Mouse (Mus musculus) kidney, adult 2 months (tissue): Measurements from ENCODE around the gene Spn. TPM values are rescaled to one million over a fixed set of nuclear protein-coding genes. Genes with fewer than 3 reads are reported as not detected.

Source experiments
- DNase-seq: peaks from one replicate; pipeline ENCODE4 v3.0.0; 2021
- H3K27ac ChIP-seq: fragments of 200-500 bp; 2 replicates; pipeline ENCODE4 v1.5.1; 2012; ENCODE audit warnings: low read depth, low read length, control low read depth, inconsistent platforms; ENCODE audit not compliant: insufficient read depth
- H3K27me3 ChIP-seq: fragments of 200-500 bp; replicated peaks from 2 replicates; pipeline ENCODE4 v1.6.1; 2012; ENCODE audit warnings: mild to moderate bottlenecking, moderate library complexity, low read length, inconsistent platforms; ENCODE audit not compliant: control insufficient read depth, insufficient read depth
- H3K36me3 ChIP-seq: fragments of 200-500 bp; 2 replicates; pipeline ENCODE4 v1.6.1; 2012; ENCODE audit warnings: mild to moderate bottlenecking, moderate library complexity, low read length, inconsistent platforms; ENCODE audit not compliant: control insufficient read depth, insufficient read depth
- H3K4me1 ChIP-seq: fragments of 200-500 bp; 2 replicates; pipeline ENCODE4 v1.6.1; 2011; ENCODE audit warnings: low read length; ENCODE audit not compliant: control insufficient read depth, insufficient read depth
- H3K4me3 ChIP-seq: fragments of 200-500 bp; 2 replicates; pipeline ENCODE4 v1.5.1; 2011; ENCODE audit warnings: mild to moderate bottlenecking, low read depth, low read length, control low read depth; ENCODE audit not compliant: insufficient read depth
- CTCF ChIP-seq: fragments of 200-500 bp; conservative IDR thresholded peaks from 2 replicates; pipeline ENCODE4 v1.5.1; 2011; ENCODE audit warnings: low read depth, mild to moderate bottlenecking, control low read depth, low read length, moderate library complexity, mixed read lengths; ENCODE audit not compliant: insufficient read depth, insufficient read length
- POLR2A ChIP-seq: fragments of 200-500 bp; IDR thresholded peaks from one replicate; pipeline ENCODE4 v1.6.1; 2011; ENCODE audit warnings: low read depth, low read length, control low read depth
- WGBS: fragments of 180-500 bp; shearing (Covaris S2); methylation state at CpG from one replicate; pipeline ENCODE4 v1.1.7; 2018; 5-methylcytosine and 5-hydroxymethylcytosine counted together
- polyA plus RNA-seq: library from polyadenylated mRNA; depleted of rRNA; stranded (reverse); fragments of >200 nt; gene quantifications from 2 replicates; pipeline ENCODE4 v1.2.3, GENCODE M21; 2012

The Spn gene
- polyA plus RNA-seq, 1 experiment = 5.2 TPM

DNA sequence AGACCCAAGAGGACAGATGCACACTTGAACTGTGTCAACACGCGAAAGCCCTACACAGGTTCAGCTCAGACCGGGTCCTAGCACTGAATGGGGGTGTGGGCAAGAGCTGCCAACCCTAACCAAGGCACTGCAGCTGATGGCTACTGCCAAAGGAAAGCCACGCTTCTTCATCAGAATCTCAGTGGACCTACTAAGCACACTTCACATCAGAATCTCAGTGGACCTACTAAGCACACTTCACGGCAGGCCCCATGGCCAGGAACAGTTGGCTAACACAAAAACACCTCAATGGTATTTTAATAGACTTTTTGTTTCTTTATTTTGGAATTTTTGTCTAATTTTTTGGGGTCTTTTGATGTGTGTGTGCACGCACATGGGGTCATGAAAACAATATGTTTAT lies 14.8 kb upstream of the Spn start:
- 95% methylated on average over 6 of the region's 6 CpGs for WGBS
- Histone ChIP-seq H3K27me3 (no peaks in the 10 kb centered on the region), H3K4me3 (no peak overlapping the region), H3K36me3 (no peaks in the 10 kb centered on the region), H3K27ac (no peak overlapping the region), H3K4me1 (no peaks in the 10 kb centered on the region)
- TF ChIP-seq POLR2A (no peak), CTCF (no peak)
- DNase-seq = no peak

DNA sequence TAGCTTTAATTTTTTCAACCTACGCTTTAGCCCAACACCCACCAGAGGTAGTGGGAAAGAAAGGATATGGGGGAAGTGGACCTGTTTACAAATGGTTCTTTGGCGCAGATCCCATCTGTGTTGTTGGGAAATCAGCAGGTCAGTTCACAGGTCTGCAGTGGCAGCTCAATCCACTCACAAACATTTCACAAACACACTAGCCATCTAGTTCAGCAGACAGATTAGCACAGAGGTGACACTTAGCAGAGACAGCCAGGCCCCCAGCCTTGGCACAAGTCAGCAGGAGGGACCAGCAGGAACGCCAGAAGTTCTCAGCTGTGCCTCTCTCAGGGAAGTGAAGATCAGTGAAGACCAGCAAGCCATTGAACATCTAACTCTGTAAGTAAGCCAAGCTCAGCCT lies 10.3 kb upstream of the Spn start:
- Histone ChIP-seq H3K36me3 (no peaks in the 10 kb centered on the region), H3K27ac (no peak overlapping the region), H3K27me3 (no peaks in the 10 kb centered on the region), H3K4me3 (no peak overlapping the region), H3K4me1 (no peaks in the 10 kb centered on the region)
- 72% methylated on average over 3 of the region's 3 CpGs for WGBS
- no peak for DNase-seq
- TF ChIP-seq POLR2A (no peak), CTCF (no peak)

- Histone ChIP-seq H3K4me3 (no peak overlapping the region), H3K4me1 (no peaks in the 10 kb centered on the region), H3K27ac (no peak overlapping the region), H3K27me3 (no peaks in the 10 kb centered on the region), H3K36me3 (no peaks in the 10 kb centered on the region)
- no peak for DNase-seq
- TF ChIP-seq POLR2A = no peak
- TF ChIP-seq CTCF = no peak
- 75% methylated on average over 2 of the region's 2 CpGs for WGBS
Observed at GRCm38 (mm10) chr7:127146267-127146603, 8.6 kb upstream of the Spn start.

- TF ChIP-seq POLR2A (no peak), CTCF (no peak)
- Histone ChIP-seq H3K27me3 (no peaks in the 10 kb centered on the region), H3K36me3 (no peaks in the 10 kb centered on the region), H3K27ac (no peak overlapping the region), H3K4me1 (no peaks in the 10 kb centered on the region), H3K4me3 (no peak overlapping the region)
- WGBS = 62% methylated on average over 9 of the region's 9 CpGs
- DNase-seq = no peak
Observed at GRCm38 (mm10) chr7:127145387-127146266, 8.0 kb upstream of the Spn start.

- H3K4me3 ChIP-seq = no peak overlapping the region
- H3K27me3 ChIP-seq = no peaks in the 10 kb centered on the region
- no peak overlapping the region for H3K27ac ChIP-seq
- WGBS = 87% methylated on average over 7 of the region's 7 CpGs
- DNase-seq = no peak
- TF ChIP-seq POLR2A = no peak
- TF ChIP-seq CTCF = no peak
- H3K36me3 ChIP-seq = no peaks in the 10 kb centered on the region
- H3K4me1 ChIP-seq = no peaks in the 10 kb centered on the region
Observed at GRCm38 (mm10) chr7:127144412-127144811, 6.8 kb upstream of the Spn start.

DNA sequence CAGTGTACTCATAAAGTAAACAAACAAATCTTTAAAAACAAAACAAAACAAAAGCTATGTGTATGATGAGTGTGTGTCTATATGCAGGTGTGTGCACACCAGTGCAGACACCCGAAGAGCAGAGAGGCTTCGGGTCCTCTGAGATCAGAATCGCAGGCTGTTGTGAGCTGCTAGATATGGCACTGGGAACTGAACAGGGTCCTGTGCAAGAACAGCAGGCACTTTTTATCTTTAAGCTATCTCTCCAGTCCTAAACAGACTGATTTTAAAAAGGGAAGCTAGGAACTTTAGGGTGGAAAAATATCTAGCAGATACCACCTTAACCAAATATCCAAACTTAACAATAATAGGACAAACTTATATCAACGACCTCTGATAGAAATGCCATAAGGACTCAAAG lies 5.0 kb upstream of the Spn start:
- H3K36me3 ChIP-seq = no peaks in the 10 kb centered on the region
- TF ChIP-seq CTCF (no peak), POLR2A (no peak)
- no peak overlapping the region for H3K4me3 ChIP-seq
- 85% methylated on average over 4 of the region's 4 CpGs for WGBS
- DNase-seq = no peak
- H3K27ac ChIP-seq = no peak overlapping the region
- H3K27me3 ChIP-seq = no peaks in the 10 kb centered on the region
- no peaks in the 10 kb centered on the region for H3K4me1 ChIP-seq

DNA sequence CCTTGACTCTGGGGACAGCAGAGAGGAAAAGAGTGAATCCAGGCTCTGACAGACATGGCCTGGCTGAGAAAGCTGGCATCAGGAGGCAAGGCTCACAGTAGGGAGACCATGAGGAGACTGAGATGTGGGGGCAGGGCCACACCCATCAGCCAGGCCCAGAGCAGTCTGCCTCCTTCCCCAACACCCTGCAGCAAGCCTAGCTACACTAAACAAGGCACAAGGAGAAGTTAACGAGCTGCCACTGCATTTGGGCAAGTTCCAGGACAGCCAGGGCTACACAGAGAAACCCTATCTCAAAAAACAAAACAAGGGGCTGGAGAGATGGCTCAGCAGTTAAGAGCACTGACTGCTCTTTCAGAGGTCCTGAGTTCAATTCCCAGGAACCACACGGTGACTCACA lies 4.6 kb upstream of the Spn start:
- H3K27ac ChIP-seq = no peak overlapping the region
- no peak for DNase-seq
- 63% methylated on average over 2 of the region's 2 CpGs for WGBS
- H3K4me1 ChIP-seq = no peaks in the 10 kb centered on the region
- TF ChIP-seq POLR2A (no peak), CTCF (no peak)
- H3K27me3 ChIP-seq = no peaks in the 10 kb centered on the region
- H3K4me3 ChIP-seq = no peak overlapping the region
- H3K36me3 ChIP-seq = no peaks in the 10 kb centered on the region
